Mouse (Mus musculus): ENCODE measurements around the gene S100a10. TPM values are rescaled to one million over a fixed set of nuclear protein-coding genes. Genes with fewer than 3 reads are reported as not detected.

The S100a10 gene
- total and polyA plus RNA-seq, 2 experiments from 2014 or later, result 91.5 to 198 TPM

DNA sequence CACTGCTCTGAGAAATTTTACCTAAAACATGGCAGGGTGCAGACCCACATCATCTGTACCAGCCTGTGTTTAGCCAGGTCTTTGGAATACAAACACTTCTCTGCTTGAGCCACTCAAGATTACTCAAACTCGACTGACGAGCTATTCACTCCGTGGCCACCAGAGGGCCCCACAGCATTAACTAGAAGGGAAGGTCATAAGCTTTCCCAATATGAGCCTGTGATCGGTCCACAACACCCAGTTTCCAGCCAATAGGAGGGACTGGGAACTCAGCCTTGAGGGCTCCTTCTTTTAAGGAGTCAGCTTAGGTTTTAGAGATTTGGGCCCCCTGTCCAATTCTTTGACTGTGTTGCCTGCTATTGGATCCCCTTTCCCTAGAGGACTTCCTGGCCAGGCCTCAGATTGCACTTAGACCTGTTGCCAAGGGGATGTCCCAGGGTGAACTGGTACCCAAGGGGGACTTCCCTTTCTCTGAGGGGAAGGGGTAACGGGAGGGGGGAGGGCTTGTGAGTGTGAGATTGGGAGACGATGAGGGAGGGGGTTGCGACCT lies 7.7 kb upstream of the S100a10 start:
- no peaks in the 10 kb centered on the region for H3K36me3 ChIP-seq (ENCODE audit: insufficient read depth, low read length)
- no peaks in the 10 kb centered on the region for H3K9me3 ChIP-seq (ENCODE audit: low read length)
- no peaks in the 10 kb centered on the region for H3K27me3 ChIP-seq (ENCODE audit: insufficient read depth, low read length)
- H3K27ac ChIP-seq, result no peak overlapping the region
- peak; percentile 90 for TF ChIP-seq CTCF (IDR thresholded peaks at IDR 0.05; ENCODE audit: low read depth)
- no peaks in the 10 kb centered on the region for H3K4me1 ChIP-seq (ENCODE audit: insufficient read depth, low read length)
- peak; percentile 74 for ATAC-seq
- H3K4me3 ChIP-seq (ENCODE audit: low read length), result no peak overlapping the region
- H3K9ac ChIP-seq (replicated peaks; ENCODE audit: low read length), result no peak overlapping the region
- 23% methylated on average over 7 of the region's 7 CpGs for WGBS
- H3K4me2 ChIP-seq (ENCODE audit: low read depth, low read length), result no peak overlapping the region
- DNase-seq (ENCODE audit: low spot score), result peak; percentile 87

- WGBS, result 67% methylated on average over 20 of the region's 20 CpGs
- H3K4me1 ChIP-seq (ENCODE audit: insufficient read depth, low read length), result no peaks in the 10 kb centered on the region
- H3K4me2 ChIP-seq (ENCODE audit: low read depth, low read length), result no peak overlapping the region
- H3K9ac ChIP-seq (replicated peaks; ENCODE audit: low read length), result no peak overlapping the region
- no peaks in the 10 kb centered on the region for H3K36me3 ChIP-seq (ENCODE audit: insufficient read depth, low read length)
- H3K27ac ChIP-seq, result no peak overlapping the region
- DNase-seq (ENCODE audit: low spot score) (no peak), ATAC-seq (no peak)
- H3K27me3 ChIP-seq (ENCODE audit: insufficient read depth, low read length), result no peaks in the 10 kb centered on the region
- no peaks in the 10 kb centered on the region for H3K9me3 ChIP-seq (ENCODE audit: low read length)
- TF ChIP-seq CTCF (IDR thresholded peaks at IDR 0.05; ENCODE audit: low read depth), result no peak
- no peak overlapping the region for H3K4me3 ChIP-seq (ENCODE audit: low read length)
Measured at GRCm38 (mm10) chr3:93547749-93548540, 6.9 kb upstream of the S100a10 start.

- Histone ChIP-seq H3K27me3 (ENCODE audit: insufficient read depth, low read length) (peaks cover 4% of the 10 kb centered on the region; the same call in 1 of the 2 replicates), H3K9ac (replicated peaks; ENCODE audit: low read length) (no peak overlapping the region), H3K4me3 (ENCODE audit: low read length) (no peak overlapping the region), H3K4me2 (ENCODE audit: low read depth, low read length) (no peak overlapping the region), H3K36me3 (ENCODE audit: insufficient read depth, low read length) (no peaks in the 10 kb centered on the region), H3K9me3 (ENCODE audit: low read length) (no peaks in the 10 kb centered on the region), H3K4me1 (ENCODE audit: insufficient read depth, low read length) (no peaks in the 10 kb centered on the region), H3K27ac (no peak overlapping the region)
- no peak for DNase-seq (ENCODE audit: low spot score)
- TF ChIP-seq CTCF (IDR thresholded peaks at IDR 0.05; ENCODE audit: low read depth), result no peak
- no peak for ATAC-seq
- 82% methylated on average over 6 of the region's 6 CpGs for WGBS
Measured at GRCm38 (mm10) chr3:93548541-93549266, 6.2 kb upstream of the S100a10 start.

- Histone ChIP-seq H3K4me3 (ENCODE audit: low read length) (no peak overlapping the region), H3K4me2 (ENCODE audit: low read depth, low read length) (no peak overlapping the region), H3K9ac (replicated peaks; ENCODE audit: low read length) (no peak overlapping the region), H3K4me1 (ENCODE audit: insufficient read depth, low read length) (peaks cover 4% of the 10 kb centered on the region; the same call in 1 of the 2 replicates), H3K36me3 (ENCODE audit: insufficient read depth, low read length) (no peaks in the 10 kb centered on the region), H3K27me3 (ENCODE audit: insufficient read depth, low read length) (peaks cover 6% of the 10 kb centered on the region; the same call in 1 of the 2 replicates), H3K27ac (no peak overlapping the region), H3K9me3 (ENCODE audit: low read length) (no peaks in the 10 kb centered on the region)
- WGBS, result 84% methylated on average over 4 of the region's 4 CpGs
- no peak for TF ChIP-seq CTCF (IDR thresholded peaks at IDR 0.05; ENCODE audit: low read depth)
- DNase-seq (ENCODE audit: low spot score), result no peak
- no peak for ATAC-seq
Measured at GRCm38 (mm10) chr3:93549986-93550385, 4.9 kb upstream of the S100a10 start.

DNA sequence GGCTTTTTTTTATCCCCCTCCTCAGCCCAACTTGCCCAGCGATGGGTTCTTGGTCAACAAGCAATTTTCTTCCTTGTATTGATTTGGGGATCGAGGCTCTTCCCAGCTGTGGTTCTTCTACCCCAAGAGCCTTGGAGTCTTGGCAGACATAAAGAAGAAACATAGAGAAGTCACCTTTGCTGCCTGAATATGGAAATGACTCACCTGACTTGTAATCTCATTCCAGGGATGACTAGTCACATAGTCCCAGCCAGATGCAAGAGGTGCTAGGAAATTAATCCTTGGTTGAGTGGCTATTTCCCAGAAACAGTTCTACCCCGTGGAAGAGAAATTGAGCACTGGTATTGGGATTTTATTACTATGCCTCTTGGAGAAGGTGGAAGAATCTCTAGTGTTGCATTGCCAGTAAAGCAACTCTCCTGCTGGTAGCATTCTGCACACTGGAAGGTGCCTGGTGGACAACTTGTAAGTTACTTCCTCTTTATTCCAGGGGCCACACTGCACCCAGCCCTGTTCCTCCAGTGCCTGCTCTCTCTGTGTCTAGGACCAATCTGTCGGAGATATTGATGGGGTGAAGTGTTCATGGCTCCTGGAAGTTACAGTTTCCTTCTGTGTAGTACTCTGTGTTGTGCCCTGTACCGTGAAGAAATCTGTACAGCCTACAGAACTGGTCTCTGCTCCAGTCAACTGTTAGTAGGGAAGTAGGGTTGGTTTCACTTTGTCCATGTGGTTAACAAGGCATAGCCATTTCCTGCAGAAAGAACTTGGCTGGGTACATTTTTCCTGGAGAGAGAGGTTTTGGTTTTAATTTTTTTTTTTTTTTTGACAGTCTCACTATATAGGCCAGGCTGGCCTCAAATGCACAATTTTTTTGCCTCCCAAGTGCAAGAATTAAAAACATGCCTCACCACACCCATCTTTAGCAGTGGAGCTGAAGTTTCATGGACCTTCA lies 2.7 kb upstream of the S100a10 start:
- H3K27me3 ChIP-seq (ENCODE audit: insufficient read depth, low read length), result peaks cover 6% of the 10 kb centered on the region; the same call in 1 of the 2 replicates
- no peak overlapping the region for H3K9ac ChIP-seq (replicated peaks; ENCODE audit: low read length)
- ATAC-seq (no peak), DNase-seq (ENCODE audit: low spot score) (no peak)
- H3K36me3 ChIP-seq (ENCODE audit: insufficient read depth, low read length), result no peaks in the 10 kb centered on the region
- no peak overlapping the region for H3K4me3 ChIP-seq (ENCODE audit: low read length)
- no peak overlapping the region for H3K27ac ChIP-seq
- TF ChIP-seq CTCF (IDR thresholded peaks at IDR 0.05; ENCODE audit: low read depth), result no peak
- 88% methylated on average over 5 of the region's 5 CpGs for WGBS
- no peaks in the 10 kb centered on the region for H3K9me3 ChIP-seq (ENCODE audit: low read length)
- H3K4me2 ChIP-seq (ENCODE audit: low read depth, low read length), result no peak overlapping the region
- peaks cover 7% of the 10 kb centered on the region; the same call in 1 of the 2 replicates for H3K4me1 ChIP-seq (ENCODE audit: insufficient read depth, low read length)

DNA sequence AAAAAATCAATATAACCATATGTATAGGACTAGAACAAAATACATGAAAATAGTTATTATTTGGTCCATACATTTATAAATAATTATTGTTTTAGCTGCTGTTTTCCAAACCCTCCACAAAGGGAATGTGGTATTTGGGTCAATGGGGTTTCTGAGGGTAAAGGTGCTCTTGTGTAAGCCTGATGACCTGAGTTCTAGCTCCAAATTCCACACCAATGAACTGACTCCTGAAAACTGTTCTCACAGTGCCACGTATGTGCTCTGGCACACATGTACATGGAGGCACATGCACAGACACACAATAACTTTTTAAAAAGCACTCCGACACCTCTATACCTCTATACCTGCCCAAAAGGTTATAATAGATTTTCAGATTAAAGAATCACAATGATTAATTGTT lies 1.6 kb upstream of the S100a10 start:
- Histone ChIP-seq H3K4me2 (ENCODE audit: low read depth, low read length) (no peak overlapping the region), H3K36me3 (ENCODE audit: insufficient read depth, low read length) (no peaks in the 10 kb centered on the region), H3K27me3 (ENCODE audit: insufficient read depth, low read length) (peaks cover 6% of the 10 kb centered on the region; the same call in 1 of the 2 replicates), H3K4me1 (ENCODE audit: insufficient read depth, low read length) (peaks cover 7% of the 10 kb centered on the region; the same call in 1 of the 2 replicates), H3K9ac (replicated peaks; ENCODE audit: low read length) (no peak overlapping the region), H3K9me3 (ENCODE audit: low read length) (no peaks in the 10 kb centered on the region), H3K27ac (no peak overlapping the region), H3K4me3 (ENCODE audit: low read length) (no peak overlapping the region)
- DNase-seq (ENCODE audit: low spot score) (no peak), ATAC-seq (no peak)
- 87% methylated on average over 2 of the region's 2 CpGs for WGBS
- no peak for TF ChIP-seq CTCF (IDR thresholded peaks at IDR 0.05; ENCODE audit: low read depth)
